Mouse (Mus musculus): ENCODE results near the gene Cav3. TPM values are rescaled to one million over a fixed set of nuclear protein-coding genes. Genes with fewer than 3 reads are reported as not detected.

Cav3 gene
- polyA plus RNA-seq, 1 experiment from 2014 or later = not detected

DNA sequence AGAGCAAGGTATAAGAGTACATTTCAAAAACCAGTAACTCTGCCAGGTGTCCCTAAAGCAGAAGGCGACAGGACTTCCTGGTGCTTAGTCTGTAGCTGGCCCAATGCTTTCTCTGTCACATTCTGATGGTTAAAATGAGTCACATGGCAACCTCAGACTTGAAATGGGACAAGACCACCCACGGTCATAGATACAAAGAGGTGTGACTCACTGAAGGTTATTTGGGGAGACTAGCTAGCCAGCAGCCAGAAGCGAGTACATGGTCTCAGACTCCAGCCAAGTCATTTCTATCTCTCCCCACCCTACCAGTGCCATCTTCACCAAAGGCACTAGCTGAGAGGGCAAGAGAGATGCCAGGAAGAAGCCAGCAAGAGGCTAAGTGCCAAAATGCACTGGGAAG, 6.1 kb downstream of the Cav3 start:
- H3K4me2 ChIP-seq (ENCODE audit: low read depth, low read length, severe bottlenecking) = no peak overlapping the region
- H3K4me1 ChIP-seq (replicated peaks; ENCODE audit: control insufficient read depth, insufficient read depth, low read length) = no peaks in the 10 kb centered on the region
- ATAC-seq (replicated peaks; ENCODE audit: low FRiP score) (no peak), DNase-seq (ENCODE audit: low spot score) (no peak)
- no peak overlapping the region for H3K27ac ChIP-seq (ENCODE audit: low read depth, low read length)
- H3K9me3 ChIP-seq (ENCODE audit: control insufficient read depth, low read length) = no peaks in the 10 kb centered on the region
- WGBS = 85% methylated on average over 3 of the region's 3 CpGs
- no peak overlapping the region for H3K9ac ChIP-seq (ENCODE audit: low read length)
- H3K36me3 ChIP-seq (ENCODE audit: control insufficient read depth, insufficient read depth, low read length) = no peaks in the 10 kb centered on the region
- no peaks in the 10 kb centered on the region for H3K27me3 ChIP-seq (ENCODE audit: control insufficient read depth, insufficient read depth, low read length)
- H3K4me3 ChIP-seq (ENCODE audit: low read depth, low read length) = no peak overlapping the region

DNA sequence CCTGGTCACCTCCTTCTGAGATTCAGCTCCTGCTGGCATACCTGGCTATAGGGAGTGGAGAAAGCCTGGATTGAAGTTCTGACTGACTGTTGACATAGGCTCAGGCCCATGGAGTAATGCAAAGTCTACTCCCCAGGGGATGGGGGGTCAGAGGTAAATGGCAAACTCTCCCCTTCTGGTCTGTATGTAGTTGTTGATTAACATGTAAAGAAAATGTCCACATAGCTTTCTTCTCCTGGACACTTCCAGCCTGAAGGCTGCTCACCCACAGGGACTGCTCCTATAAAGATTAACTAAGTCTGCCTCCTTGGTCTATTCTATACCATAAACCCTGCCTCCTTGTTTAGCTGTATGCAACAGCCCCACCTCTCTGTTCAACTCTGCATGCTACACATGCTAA, 6.7 kb downstream of the Cav3 start:
- ATAC-seq (replicated peaks; ENCODE audit: low FRiP score) (no peak), DNase-seq (ENCODE audit: low spot score) (no peak)
- Histone ChIP-seq H3K27me3 (ENCODE audit: control insufficient read depth, insufficient read depth, low read length) (no peaks in the 10 kb centered on the region), H3K4me1 (replicated peaks; ENCODE audit: control insufficient read depth, insufficient read depth, low read length) (no peaks in the 10 kb centered on the region), H3K9me3 (ENCODE audit: control insufficient read depth, low read length) (no peaks in the 10 kb centered on the region), H3K4me3 (ENCODE audit: low read depth, low read length) (no peak overlapping the region), H3K36me3 (ENCODE audit: control insufficient read depth, insufficient read depth, low read length) (no peaks in the 10 kb centered on the region), H3K9ac (ENCODE audit: low read length) (no peak overlapping the region), H3K27ac (ENCODE audit: low read depth, low read length) (no peak overlapping the region), H3K4me2 (ENCODE audit: low read depth, low read length, severe bottlenecking) (no peak overlapping the region)

DNA sequence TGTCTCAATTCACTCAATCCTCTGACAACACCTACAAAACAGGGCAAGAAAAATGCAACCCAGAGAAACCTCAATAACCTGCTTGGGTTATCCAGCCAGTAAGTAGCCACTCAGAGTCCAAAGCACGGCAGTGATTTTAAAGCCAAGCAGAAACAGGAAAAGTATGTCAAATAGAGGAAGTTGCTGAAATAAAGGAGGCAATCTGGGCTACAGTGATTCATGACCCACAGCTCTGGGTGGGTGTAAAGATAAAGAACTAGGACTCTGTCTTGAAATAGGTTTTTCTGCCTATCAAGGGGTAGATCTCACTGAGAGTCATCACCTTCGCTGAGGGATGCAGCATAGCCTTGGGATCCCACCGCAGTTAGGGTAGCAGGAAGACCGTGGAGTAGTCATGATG, 12.3 kb downstream of the Cav3 start:
- no peak for ATAC-seq (replicated peaks; ENCODE audit: low FRiP score)
- no peak overlapping the region for H3K4me3 ChIP-seq (ENCODE audit: low read depth, low read length)
- WGBS = 93% methylated on average over 4 of the region's 4 CpGs
- no peak for DNase-seq (ENCODE audit: low spot score)
- no peak overlapping the region for H3K27ac ChIP-seq (ENCODE audit: low read depth, low read length)
- H3K27me3 ChIP-seq (ENCODE audit: control insufficient read depth, insufficient read depth, low read length) = no peaks in the 10 kb centered on the region
- H3K4me1 ChIP-seq (replicated peaks; ENCODE audit: control insufficient read depth, insufficient read depth, low read length) = no peaks in the 10 kb centered on the region
- H3K36me3 ChIP-seq (ENCODE audit: control insufficient read depth, insufficient read depth, low read length) = no peaks in the 10 kb centered on the region
- no peak overlapping the region for H3K4me2 ChIP-seq (ENCODE audit: low read depth, low read length, severe bottlenecking)
- no peak overlapping the region for H3K9ac ChIP-seq (ENCODE audit: low read length)
- no peaks in the 10 kb centered on the region for H3K9me3 ChIP-seq (ENCODE audit: control insufficient read depth, low read length)

DNA sequence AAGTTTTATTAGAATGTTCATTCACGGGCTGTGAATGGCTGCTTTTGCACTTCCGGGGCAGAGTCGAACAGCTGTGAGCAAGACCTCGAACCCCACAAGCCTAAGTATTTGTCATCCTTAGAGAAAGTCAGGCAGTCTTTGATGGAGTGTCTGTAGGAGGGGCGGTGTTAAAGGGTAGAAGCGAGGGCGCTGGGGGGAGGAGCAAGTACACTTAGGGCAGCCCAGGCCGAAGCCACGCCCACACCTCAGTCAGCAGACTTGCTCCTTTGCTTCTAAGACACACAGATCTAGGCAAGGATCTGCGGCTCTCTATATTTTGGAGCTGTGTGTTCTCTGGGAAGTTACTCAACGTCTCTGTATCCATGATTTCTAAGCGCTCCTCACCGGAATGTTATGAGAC, 20.6 kb downstream of the Cav3 start:
- Histone ChIP-seq H3K4me2 (ENCODE audit: low read depth, low read length, severe bottlenecking) (no peak overlapping the region), H3K36me3 (ENCODE audit: control insufficient read depth, insufficient read depth, low read length) (no peaks in the 10 kb centered on the region), H3K27ac (ENCODE audit: low read depth, low read length) (no peak overlapping the region), H3K4me1 (replicated peaks; ENCODE audit: control insufficient read depth, insufficient read depth, low read length) (no peaks in the 10 kb centered on the region), H3K9me3 (ENCODE audit: control insufficient read depth, low read length) (no peaks in the 10 kb centered on the region), H3K27me3 (ENCODE audit: control insufficient read depth, insufficient read depth, low read length) (no peaks in the 10 kb centered on the region), H3K9ac (ENCODE audit: low read length) (no peak overlapping the region), H3K4me3 (ENCODE audit: low read depth, low read length) (no peak overlapping the region)
- no peak for DNase-seq (ENCODE audit: low spot score)
- ATAC-seq (replicated peaks; ENCODE audit: low FRiP score) = no peak
- 51% methylated on average over 13 of the region's 13 CpGs for WGBS

DNA sequence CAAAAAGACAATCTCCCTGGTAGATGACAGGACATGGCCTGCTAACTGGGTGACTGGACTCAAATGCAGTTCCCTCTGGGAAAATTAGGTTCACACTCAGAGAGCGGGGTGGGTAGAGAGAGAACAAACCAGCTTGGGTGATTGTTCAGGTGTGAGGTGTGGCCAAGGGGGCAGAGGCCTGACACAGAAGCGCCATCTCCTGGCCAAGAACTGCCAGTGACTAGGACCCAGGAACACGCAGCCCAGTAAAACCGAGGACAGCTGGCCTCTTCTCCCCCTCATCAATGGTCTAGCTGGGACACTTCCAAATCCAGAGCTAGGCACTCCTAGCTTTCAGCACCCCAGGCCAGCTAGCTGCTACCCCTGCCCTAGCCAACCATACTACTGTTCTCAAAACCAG, 25.0 kb downstream of the Cav3 start:
- H3K9ac ChIP-seq (ENCODE audit: low read length) = no peak overlapping the region
- 0 out of 2 replicates have a peak, but pooled peaks have one; percentile 9 for ATAC-seq (replicated peaks; ENCODE audit: low FRiP score)
- peaks cover 4% of the 10 kb centered on the region; the same call in 1 of the 2 replicates for H3K4me1 ChIP-seq (replicated peaks; ENCODE audit: control insufficient read depth, insufficient read depth, low read length)
- peak; percentile 56 for DNase-seq (ENCODE audit: low spot score)
- no peaks in the 10 kb centered on the region for H3K36me3 ChIP-seq (ENCODE audit: control insufficient read depth, insufficient read depth, low read length)
- peaks cover 20% of the 10 kb centered on the region for H3K27me3 ChIP-seq (ENCODE audit: control insufficient read depth, insufficient read depth, low read length)
- no peak overlapping the region for H3K4me2 ChIP-seq (ENCODE audit: low read depth, low read length, severe bottlenecking)
- 5% methylated on average over 4 of the region's 4 CpGs for WGBS
- H3K4me3 ChIP-seq (ENCODE audit: low read depth, low read length) = no peak overlapping the region
- no peaks in the 10 kb centered on the region for H3K9me3 ChIP-seq (ENCODE audit: control insufficient read depth, low read length)
- no peak overlapping the region for H3K27ac ChIP-seq (ENCODE audit: low read depth, low read length)

DNA sequence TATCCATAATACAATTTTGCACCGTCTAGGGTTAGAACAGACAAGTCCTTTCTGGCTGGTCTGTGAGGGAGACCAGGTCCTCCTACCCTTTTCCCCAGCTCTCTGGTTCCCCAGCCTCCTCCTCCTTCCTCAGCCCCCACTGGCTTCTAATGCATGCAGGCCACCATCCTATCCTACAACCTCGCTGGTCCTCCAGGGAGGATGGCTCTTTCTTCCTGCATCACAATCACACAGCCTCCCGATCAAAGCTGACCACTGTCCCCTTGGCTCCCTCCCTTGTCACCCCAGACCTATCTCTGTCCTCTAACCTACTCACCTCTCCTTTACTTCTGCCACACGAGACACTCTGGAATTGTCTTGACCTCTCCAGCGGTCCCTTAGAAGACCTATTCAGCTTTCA, 28.7 kb downstream of the Cav3 start:
- Histone ChIP-seq H3K4me1 (replicated peaks; ENCODE audit: control insufficient read depth, insufficient read depth, low read length) (peaks cover 12% of the 10 kb centered on the region), H3K36me3 (ENCODE audit: control insufficient read depth, insufficient read depth, low read length) (no peaks in the 10 kb centered on the region), H3K9ac (ENCODE audit: low read length) (no peak overlapping the region), H3K4me3 (ENCODE audit: low read depth, low read length) (no peak overlapping the region), H3K9me3 (ENCODE audit: control insufficient read depth, low read length) (no peaks in the 10 kb centered on the region), H3K4me2 (ENCODE audit: low read depth, low read length, severe bottlenecking) (no peak overlapping the region), H3K27ac (ENCODE audit: low read depth, low read length) (no peak overlapping the region), H3K27me3 (ENCODE audit: control insufficient read depth, insufficient read depth, low read length) (peaks cover 34% of the 10 kb centered on the region)
- no peak for DNase-seq (ENCODE audit: low spot score)
- ATAC-seq (replicated peaks; ENCODE audit: low FRiP score) = no peak
- WGBS = 83% methylated on average over 5 of the region's 5 CpGs

DNA sequence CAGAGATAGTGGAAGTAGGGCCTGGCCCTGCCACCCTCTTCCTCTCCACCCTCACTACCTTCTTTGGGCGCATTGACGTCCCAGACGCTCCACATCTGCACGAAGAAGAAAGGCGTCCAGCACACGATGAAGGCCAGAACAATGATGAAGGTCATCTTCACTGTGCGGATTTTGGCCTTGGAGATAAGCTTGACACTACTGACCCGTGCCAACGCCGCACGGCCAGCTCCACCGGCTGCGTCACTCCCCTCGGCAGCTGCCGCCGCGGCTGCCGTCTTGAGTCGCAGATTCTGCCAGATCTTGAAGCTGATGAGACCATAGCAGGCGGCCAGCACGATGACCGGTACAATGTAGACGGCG, 29.5 kb downstream of the Cav3 start:
- DNase-seq (ENCODE audit: low spot score) (no peak), ATAC-seq (replicated peaks; ENCODE audit: low FRiP score) (0 out of 2 replicates have a peak, but pooled peaks have one; percentile 12)
- Histone ChIP-seq H3K9ac (ENCODE audit: low read length) (no peak overlapping the region), H3K9me3 (ENCODE audit: control insufficient read depth, low read length) (no peaks in the 10 kb centered on the region), H3K36me3 (ENCODE audit: control insufficient read depth, insufficient read depth, low read length) (no peaks in the 10 kb centered on the region), H3K4me3 (ENCODE audit: low read depth, low read length) (peak overlapping the region; percentile 28), H3K4me2 (ENCODE audit: low read depth, low read length, severe bottlenecking) (peak overlapping the region; percentile 48), H3K27me3 (ENCODE audit: control insufficient read depth, insufficient read depth, low read length) (peaks cover 34% of the 10 kb centered on the region), H3K27ac (ENCODE audit: low read depth, low read length) (no peak overlapping the region), H3K4me1 (replicated peaks; ENCODE audit: control insufficient read depth, insufficient read depth, low read length) (peaks cover 12% of the 10 kb centered on the region)
- WGBS = 45% methylated on average over 24 of the region's 24 CpGs

DNA sequence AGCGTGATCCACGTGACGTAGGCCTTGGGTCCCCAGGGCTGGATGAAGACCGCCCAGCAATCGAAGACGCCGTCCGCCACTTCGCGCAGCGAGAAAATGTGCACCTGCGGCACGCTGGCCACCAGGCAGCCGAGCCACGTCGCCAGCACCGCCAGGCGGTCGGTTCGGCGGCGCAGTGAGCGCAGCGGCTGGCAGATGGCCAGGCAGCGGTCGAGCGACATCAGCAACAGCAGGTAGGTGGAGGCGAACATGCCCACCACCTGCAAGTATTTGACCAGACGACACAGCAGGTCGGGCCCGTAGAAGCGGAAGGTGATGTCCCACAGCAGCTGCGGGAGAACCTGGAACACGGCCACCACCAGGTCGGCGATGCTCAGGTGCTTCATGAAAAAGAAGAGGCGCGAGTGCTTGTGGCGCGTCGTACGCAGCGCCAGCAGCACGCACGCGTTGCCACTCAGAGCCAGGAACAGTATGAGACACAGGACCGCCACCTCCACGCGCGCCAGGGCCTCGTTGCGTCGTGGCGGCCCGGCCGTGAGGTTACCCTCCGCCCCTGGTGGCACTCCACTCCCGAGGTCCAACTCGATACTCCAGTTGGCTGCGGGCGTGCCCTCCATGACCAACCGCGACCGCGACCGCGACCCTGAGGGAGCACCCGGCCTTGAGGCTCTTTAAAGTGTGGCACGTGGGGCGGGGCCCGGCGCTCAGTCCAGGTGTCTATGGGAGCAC, 30.0 kb downstream of the Cav3 start:
- Histone ChIP-seq H3K27me3 (ENCODE audit: control insufficient read depth, insufficient read depth, low read length) (peaks cover 34% of the 10 kb centered on the region), H3K9ac (ENCODE audit: low read length) (0 out of 2 replicates have a peak overlapping the region, but pooled peaks have one; percentile 12), H3K9me3 (ENCODE audit: control insufficient read depth, low read length) (no peaks in the 10 kb centered on the region), H3K4me1 (replicated peaks; ENCODE audit: control insufficient read depth, insufficient read depth, low read length) (peaks cover 12% of the 10 kb centered on the region), H3K4me3 (ENCODE audit: low read depth, low read length) (peak overlapping the region; percentile 28), H3K4me2 (ENCODE audit: low read depth, low read length, severe bottlenecking) (peak overlapping the region; percentile 48), H3K27ac (ENCODE audit: low read depth, low read length) (no peak overlapping the region), H3K36me3 (ENCODE audit: control insufficient read depth, insufficient read depth, low read length) (no peaks in the 10 kb centered on the region)
- DNase-seq (ENCODE audit: low spot score) (peak; percentile 69), ATAC-seq (replicated peaks; ENCODE audit: low FRiP score) (peak; percentile 28; the same call in 1 of the 2 replicates)
- 4% methylated on average over 72 of the region's 72 CpGs for WGBS
